ENCODE assay signal across 1 mouse cellular context in the genomic region with DNA sequence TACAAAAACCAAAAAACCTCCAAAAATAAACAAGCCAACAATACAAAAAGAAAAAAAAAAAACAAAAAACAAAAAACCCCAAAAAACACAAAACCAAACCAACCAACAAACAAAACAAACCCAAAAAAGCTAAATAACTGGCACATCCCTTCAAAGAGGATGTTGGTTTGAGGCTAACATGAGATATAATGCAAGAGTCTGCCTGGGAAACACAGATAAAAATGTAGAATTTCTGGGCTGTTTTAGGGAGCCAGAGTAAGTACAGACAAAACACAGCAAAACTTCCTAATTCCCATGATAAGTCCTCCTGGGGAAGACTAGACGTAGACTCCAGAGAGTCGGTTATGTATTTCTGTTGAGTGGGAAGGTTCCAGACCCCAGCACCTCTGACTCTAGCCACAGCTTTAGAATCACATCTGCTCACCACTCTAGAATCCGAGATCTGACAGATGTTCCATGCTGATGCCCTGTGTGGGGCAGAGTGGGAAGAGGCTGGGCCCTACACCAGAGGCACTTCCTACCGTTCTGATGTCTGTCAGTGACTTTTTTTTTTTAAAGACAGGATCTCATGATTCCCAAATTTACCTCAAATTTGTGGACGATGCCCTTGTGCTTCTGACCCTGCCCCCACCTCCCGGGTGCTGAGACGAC.
TF ChIP-seq lines count a peak whose summit lies in the region.

No protein-coding gene starts in this region.

TF ChIP-seq in MEL, 35 proteins besides CTCF, POLR2A, EP300 and RAD21:
- TF ChIP-seq TCF12 (IDR thresholded peaks at IDR 0.05; ENCODE audit: low read depth, low read length) (peak; percentile 80; the same call in 1 of the 2 replicates), GABPA (IDR thresholded peaks at IDR 0.05; ENCODE audit: low read depth, low read length) (no peak), MEF2A (IDR thresholded peaks at IDR 0.05; ENCODE audit: extremely low read depth, insufficient replicate concordance, low read depth, low read length, poor library complexity, severe bottlenecking) (no peak), JUND (IDR thresholded peaks at IDR 0.05; ENCODE audit: low read depth, low read length) (no peak), NRF1 (IDR thresholded peaks at IDR 0.05; ENCODE audit: insufficient read depth, low read depth, low read length, poor library complexity, severe bottlenecking) (no peak), GATA1 (IDR thresholded peaks at IDR 0.05; ENCODE audit: low read depth, low read length) (peak; percentile 72), MAZ (IDR thresholded peaks at IDR 0.05; ENCODE audit: low read depth, low read length) (no peak), SIN3A (IDR thresholded peaks at IDR 0.05; ENCODE audit: low read length) (no peak; the same call in 1 of the 2 replicates), ZC3H11A (IDR thresholded peaks at IDR 0.05; ENCODE audit: low read depth, low read length) (no peak), BHLHE40 (IDR thresholded peaks at IDR 0.05; ENCODE audit: borderline replicate concordance, low read depth, low read length) (no peak), MYC (IDR thresholded peaks at IDR 0.05; ENCODE audit: low read depth, low read length) (no peak), RCOR1 (IDR thresholded peaks at IDR 0.05; ENCODE audit: low read depth, low read length) (peak; percentile 45; the same call in 1 of the 2 replicates), MAX (IDR thresholded peaks at IDR 0.05; ENCODE audit: low read length) (no peak), MXI1 (IDR thresholded peaks at IDR 0.05; ENCODE audit: low read depth, low read length) (no peak), POLR2AphosphoS2 (IDR thresholded peaks at IDR 0.05; ENCODE audit: low read length) (no peak), MAFK (IDR thresholded peaks at IDR 0.05; ENCODE audit: borderline replicate concordance, low read depth, low read length) (no peak), KAT2A (conservative IDR thresholded peaks at IDR 0.05; ENCODE audit: low read depth, low read length) (no peak), ZMIZ1 (IDR thresholded peaks at IDR 0.05; ENCODE audit: low read depth, low read length) (no peak), MYB (IDR thresholded peaks at IDR 0.05; ENCODE audit: low read depth, low read length) (no peak), TAL1 (IDR thresholded peaks at IDR 0.05; ENCODE audit: low read length) (peak; percentile 69), E2F4 (IDR thresholded peaks at IDR 0.05; ENCODE audit: borderline replicate concordance, low read depth, low read length) (no peak), CHD2 (IDR thresholded peaks at IDR 0.05; ENCODE audit: low read length) (no peak), CHD1 (IDR thresholded peaks at IDR 0.05; ENCODE audit: low read depth, low read length) (no peak), USF1 (IDR thresholded peaks at IDR 0.05; ENCODE audit: low read depth, low read length) (no peak), SMC3 (IDR thresholded peaks at IDR 0.05; ENCODE audit: low read depth, low read length) (no peak), UBTF (IDR thresholded peaks at IDR 0.05; ENCODE audit: borderline replicate concordance, insufficient read depth, low read depth, low read length) (no peak), USF2 (IDR thresholded peaks at IDR 0.05; ENCODE audit: borderline replicate concordance in 1 of 2, insufficient read depth in 1 of 2, low read depth in 1 of 2, low read length in 2 of 2) (no peak), POLR2AphosphoS5 (IDR thresholded peaks at IDR 0.05; ENCODE audit: borderline replicate concordance, low read depth, low read length) (no peak), ELF1 (IDR thresholded peaks at IDR 0.05; ENCODE audit: low read depth, low read length) (no peak), HCFC1 (IDR thresholded peaks at IDR 0.05; ENCODE audit: low read depth, low read length) (0 out of 2 replicates have a peak, but pooled peaks have one; percentile 18), ZKSCAN1 (IDR thresholded peaks at IDR 0.05; ENCODE audit: low read depth, low read length) (peak; percentile 77), ZNF384 (IDR thresholded peaks at IDR 0.05; ENCODE audit: low read depth, low read length) (no peak), TBP (IDR thresholded peaks at IDR 0.05; ENCODE audit: low read depth, low read length) (no peak), ETS1 (IDR thresholded peaks at IDR 0.05; ENCODE audit: low read depth, low read length) (0 out of 2 replicates have a peak, but pooled peaks have one; percentile 37), NELFE (IDR thresholded peaks at IDR 0.05; ENCODE audit: low read depth, low read length) (no peak)
